Mouse (Mus musculus): ENCODE results near the gene Lrp6.

DNA sequence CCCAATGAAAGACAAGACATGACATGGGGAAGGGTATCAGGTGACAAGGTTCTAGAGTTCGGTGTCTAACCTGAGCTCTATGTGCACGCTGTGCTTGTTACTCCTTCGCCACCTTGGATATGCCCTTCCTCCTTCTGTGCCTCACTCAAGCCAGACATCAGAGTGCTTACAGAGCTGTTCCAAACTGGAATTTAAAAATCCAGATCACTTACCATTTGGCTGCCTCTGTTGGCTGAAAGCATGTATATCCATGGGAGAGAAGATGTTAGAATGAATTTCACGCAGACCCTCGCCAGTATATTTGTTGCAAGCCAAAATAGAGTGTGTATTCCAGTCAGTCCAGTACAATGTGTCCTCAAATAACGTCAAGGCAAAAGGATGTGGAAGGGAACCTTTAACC, 53.8 kb downstream of the Lrp6 start:
- TF ChIP-seq GATA1 (IDR thresholded peaks at IDR 0.05; ENCODE audit: low read length) (no peak), TAL1 (IDR thresholded peaks at IDR 0.05; ENCODE audit: low read length) (no peak)

All from erythroblast, embryonic 14.5 days (primary cell).